Mouse (Mus musculus) heart, embryonic 15.5 days (tissue): ENCODE measurements around the gene Sphkap. TPM values are rescaled to one million over a fixed set of nuclear protein-coding genes. Genes with fewer than 3 reads are reported as not detected.

Experiments
- ATAC-seq: fragments of 200-750 bp; cut with Nextera tagmentation; replicated peaks from 2 replicates; pipeline ENCODE4 v1.8.0; 2017; ENCODE audit warnings: low read depth, moderate TSS enrichment; ENCODE audit not compliant: insufficient number of reproducible peaks, insufficient read depth, low FRiP score
- H3K27ac ChIP-seq: fragments of 300-500 bp; sonication (generic); 2 replicates; pipeline ENCODE4 v1.5.1; 2015; ENCODE audit warnings: mild to moderate bottlenecking, inconsistent platforms
- H3K27me3 ChIP-seq: fragments of 300-500 bp; sonication (generic); 2 replicates; pipeline ENCODE4 v1.6.1; 2015; ENCODE audit warnings: inconsistent platforms
- H3K36me3 ChIP-seq: fragments of 300-500 bp; sonication (generic); 2 replicates; pipeline ENCODE4 v1.6.1; 2015; ENCODE audit warnings: mild to moderate bottlenecking, inconsistent platforms
- H3K4me1 ChIP-seq: fragments of 300-500 bp; sonication (generic); replicated peaks from 2 replicates; pipeline ENCODE4 v1.6.1; 2015; ENCODE audit warnings: inconsistent platforms
- H3K4me2 ChIP-seq: fragments of 300-500 bp; sonication (generic); 2 replicates; pipeline ENCODE4 v1.6.1; 2015; ENCODE audit warnings: inconsistent platforms, mild to moderate bottlenecking, moderate library complexity
- H3K4me3 ChIP-seq: fragments of 300-500 bp; sonication (generic); 2 replicates; pipeline ENCODE4 v1.5.1; 2015; ENCODE audit warnings: mild to moderate bottlenecking, inconsistent platforms
- H3K9ac ChIP-seq: fragments of 300-500 bp; sonication (generic); 2 replicates; pipeline ENCODE4 v1.6.1; 2015; ENCODE audit warnings: mild to moderate bottlenecking, inconsistent platforms
- H3K9me3 ChIP-seq: fragments of 300-500 bp; sonication (generic); replicated peaks from 2 replicates; pipeline ENCODE4 v1.6.1; 2016; ENCODE audit warnings: inconsistent platforms
- WGBS: fragments of 180-500 bp; shearing (Covaris S2); methylation state at CpG from one replicate; pipeline ENCODE4 v1.1.7; 2015; ENCODE audit warnings: mixed read lengths; 5-methylcytosine and 5-hydroxymethylcytosine counted together
- polyA plus RNA-seq: library from polyadenylated mRNA; unstranded; fragments of >200 nt; fragmentation: Nextera tagmentation; extraction: Ambion mirVana; gene quantifications from 2 replicates; pipeline ENCODE4 v1.2.1, GENCODE M21; 2015

The Sphkap gene
- polyA plus RNA-seq: 8.5 and 8.9 TPM in 2 replicates

- Histone ChIP-seq H3K36me3 (no peaks in the 10 kb centered on the region), H3K4me2 (peak within 1 kb of the TSS; percentile 75), H3K4me3 (peak within 1 kb of the TSS; percentile 65), H3K27me3 (no peaks in the 10 kb centered on the region), H3K27ac (peak within 1 kb of the TSS; percentile 58), H3K4me1 (peaks cover 4% of the 10 kb centered on the region; the same call in 1 of the 2 replicates), H3K9ac (peak within 1 kb of the TSS; percentile 62), H3K9me3 (no peaks in the 10 kb centered on the region)
- peak; percentile 88 for ATAC-seq
- WGBS: 1% methylated on average over 16 of the region's 16 CpGs
These were observed at the start of gene Sphkap for GRCm38 (mm10) chr1:83408021-83408464. Gene Sphkap (minus strand): TSS chr1:83408200.

DNA sequence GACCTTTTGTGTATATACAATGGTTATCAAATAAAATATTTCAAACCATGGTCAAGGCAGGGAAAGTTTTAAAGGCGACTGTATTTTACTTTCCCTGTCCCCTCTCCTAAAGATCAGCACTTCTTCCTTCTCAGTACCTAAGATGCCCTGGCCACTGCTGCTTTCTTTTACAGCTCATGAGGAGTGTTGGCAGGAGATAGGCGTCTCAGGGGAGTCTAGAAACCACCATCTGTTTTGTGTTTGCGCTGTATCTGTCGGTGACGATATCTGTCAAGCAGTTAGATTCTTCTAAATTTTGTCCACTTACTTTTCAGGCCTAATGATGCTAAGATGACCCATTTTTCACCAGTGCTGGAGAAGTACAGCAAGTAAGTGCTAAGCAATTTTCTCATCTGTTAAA is 43.3 kb upstream of the Sphkap start:
- no peaks in the 10 kb centered on the region for H3K9me3 ChIP-seq
- H3K27me3 ChIP-seq: no peaks in the 10 kb centered on the region
- H3K36me3 ChIP-seq: no peaks in the 10 kb centered on the region
- H3K9ac ChIP-seq: no peak overlapping the region
- peaks cover 11% of the 10 kb centered on the region for H3K4me1 ChIP-seq
- no peak overlapping the region for H3K4me2 ChIP-seq
- H3K27ac ChIP-seq: no peak overlapping the region
- H3K4me3 ChIP-seq: no peak overlapping the region
- no peak for ATAC-seq
- 42% methylated on average over 5 of the region's 5 CpGs for WGBS

GRCm38 (mm10) chr1:83440422-83440821 is 32.4 kb upstream of the Sphkap start:
- no peaks in the 10 kb centered on the region for H3K27me3 ChIP-seq
- H3K4me3 ChIP-seq: no peak overlapping the region
- H3K36me3 ChIP-seq: no peaks in the 10 kb centered on the region
- WGBS: 66% methylated on average over 2 of the region's 2 CpGs
- H3K4me2 ChIP-seq: no peak overlapping the region
- ATAC-seq: peak; percentile 53; the same call in 1 of the 2 replicates
- peaks cover 3% of the 10 kb centered on the region; the same call in 1 of the 2 replicates for H3K4me1 ChIP-seq
- H3K27ac ChIP-seq: peak overlapping the region; percentile 9; the same call in 1 of the 2 replicates
- H3K9ac ChIP-seq: no peak overlapping the region
- no peaks in the 10 kb centered on the region for H3K9me3 ChIP-seq

- Histone ChIP-seq H3K27me3 (no peaks in the 10 kb centered on the region), H3K9ac (no peak overlapping the region), H3K4me1 (no peaks in the 10 kb centered on the region), H3K27ac (no peak overlapping the region), H3K36me3 (no peaks in the 10 kb centered on the region), H3K4me2 (no peak overlapping the region), H3K4me3 (no peak overlapping the region), H3K9me3 (no peaks in the 10 kb centered on the region)
- no peak for ATAC-seq
- WGBS: 87% methylated on average over 3 of the region's 3 CpGs
These were observed 25.9 kb upstream of the Sphkap start for GRCm38 (mm10) chr1:83433932-83434331.

- Histone ChIP-seq H3K27ac (no peak overlapping the region), H3K36me3 (no peaks in the 10 kb centered on the region), H3K4me3 (no peak overlapping the region), H3K4me2 (no peak overlapping the region), H3K4me1 (no peaks in the 10 kb centered on the region), H3K9ac (no peak overlapping the region), H3K9me3 (no peaks in the 10 kb centered on the region), H3K27me3 (no peaks in the 10 kb centered on the region)
- ATAC-seq: no peak
These were observed 21.9 kb upstream of the Sphkap start for GRCm38 (mm10) chr1:83429866-83430265.

DNA sequence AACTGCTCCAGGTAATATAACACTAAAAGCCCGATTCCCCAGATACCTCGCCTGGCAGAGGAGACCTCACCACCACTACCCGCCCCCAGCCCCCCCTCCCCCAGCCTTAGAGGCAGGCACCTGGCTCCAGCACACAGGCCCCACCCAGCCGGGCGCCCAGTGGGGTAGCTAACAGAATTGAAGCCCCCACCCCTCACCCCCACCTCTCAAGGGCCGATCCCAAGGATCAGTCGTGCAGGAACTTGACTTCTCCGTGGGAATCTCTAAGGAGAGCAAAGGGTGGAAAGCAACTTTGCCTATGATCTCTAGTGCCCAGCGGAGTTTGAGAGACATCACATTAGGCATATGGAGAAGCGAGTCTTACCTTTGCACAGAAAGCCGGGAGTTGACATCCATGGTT is 384 bp downstream of the Sphkap start:
- Histone ChIP-seq H3K4me1 (peaks cover 4% of the 10 kb centered on the region; the same call in 1 of the 2 replicates), H3K9ac (peak overlapping the region; percentile 62), H3K4me2 (peak overlapping the region; percentile 75), H3K36me3 (no peaks in the 10 kb centered on the region), H3K27me3 (no peaks in the 10 kb centered on the region), H3K4me3 (peak overlapping the region; percentile 65), H3K27ac (peak overlapping the region; percentile 58), H3K9me3 (no peaks in the 10 kb centered on the region)
- ATAC-seq: peak; percentile 33; the same call in 1 of the 2 replicates
- WGBS: 2% methylated on average over 11 of the region's 11 CpGs

GRCm38 (mm10) chr1:83406882-83407549 is 984 bp downstream of the Sphkap start:
- ATAC-seq: no peak
- Histone ChIP-seq H3K9me3 (no peaks in the 10 kb centered on the region), H3K4me2 (peak overlapping the region; percentile 75), H3K4me1 (peaks cover 4% of the 10 kb centered on the region; the same call in 1 of the 2 replicates), H3K4me3 (peak overlapping the region; percentile 65), H3K27ac (peak overlapping the region; percentile 4; the same call in 1 of the 2 replicates), H3K27me3 (no peaks in the 10 kb centered on the region), H3K36me3 (no peaks in the 10 kb centered on the region), H3K9ac (peak overlapping the region; percentile 62)
- WGBS: 8% methylated on average over 8 of the region's 8 CpGs

DNA sequence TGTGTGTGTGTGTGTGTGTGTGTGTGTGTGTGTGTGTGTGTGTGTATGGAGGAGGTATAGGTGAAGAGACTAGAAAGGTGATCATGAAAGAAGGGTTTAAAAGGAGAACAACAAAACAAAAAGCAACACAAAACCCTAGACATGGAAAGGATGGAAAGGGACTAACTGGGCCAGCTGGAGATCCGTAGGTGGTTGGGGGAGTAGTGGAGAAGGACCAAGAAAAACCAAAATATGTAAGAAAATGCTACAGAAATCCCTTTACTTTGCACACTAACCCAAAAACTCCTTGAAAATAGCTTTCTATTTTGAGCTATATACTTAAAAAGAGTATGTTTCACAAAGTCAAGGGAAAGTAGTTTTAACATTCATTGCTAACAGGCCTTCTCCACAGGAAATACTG is 6.9 kb downstream of the Sphkap start:
- ATAC-seq: no peak
- H3K9ac ChIP-seq: no peak overlapping the region
- H3K27me3 ChIP-seq: no peaks in the 10 kb centered on the region
- WGBS: 86% methylated on average over 1 of the region's 1 CpGs
- no peaks in the 10 kb centered on the region for H3K9me3 ChIP-seq
- no peaks in the 10 kb centered on the region for H3K4me1 ChIP-seq
- no peak overlapping the region for H3K4me3 ChIP-seq
- no peak overlapping the region for H3K27ac ChIP-seq
- no peak overlapping the region for H3K4me2 ChIP-seq
- H3K36me3 ChIP-seq: no peaks in the 10 kb centered on the region

DNA sequence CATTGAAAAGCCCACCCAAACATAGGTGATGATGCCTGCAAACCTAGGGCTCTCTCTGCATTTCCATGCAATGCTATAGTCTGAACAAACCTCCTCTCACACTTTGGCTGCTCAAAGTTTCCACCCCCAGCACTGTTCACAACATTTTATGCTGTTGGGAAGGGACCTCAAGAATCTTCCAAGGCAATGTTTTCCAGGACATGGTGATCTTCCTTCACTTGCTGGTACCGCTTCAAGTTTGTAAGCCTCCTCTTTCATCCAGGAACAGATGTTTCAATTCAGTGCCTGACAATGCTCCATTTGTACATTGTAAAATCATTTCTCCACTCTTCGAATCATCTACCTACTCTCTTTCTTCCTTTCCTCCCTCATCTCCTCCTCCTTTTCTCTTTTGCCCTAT is 11.7 kb downstream of the Sphkap start:
- Histone ChIP-seq H3K4me2 (no peak overlapping the region), H3K4me3 (no peak overlapping the region)
- 81% methylated on average over 2 of the region's 2 CpGs for WGBS

DNA sequence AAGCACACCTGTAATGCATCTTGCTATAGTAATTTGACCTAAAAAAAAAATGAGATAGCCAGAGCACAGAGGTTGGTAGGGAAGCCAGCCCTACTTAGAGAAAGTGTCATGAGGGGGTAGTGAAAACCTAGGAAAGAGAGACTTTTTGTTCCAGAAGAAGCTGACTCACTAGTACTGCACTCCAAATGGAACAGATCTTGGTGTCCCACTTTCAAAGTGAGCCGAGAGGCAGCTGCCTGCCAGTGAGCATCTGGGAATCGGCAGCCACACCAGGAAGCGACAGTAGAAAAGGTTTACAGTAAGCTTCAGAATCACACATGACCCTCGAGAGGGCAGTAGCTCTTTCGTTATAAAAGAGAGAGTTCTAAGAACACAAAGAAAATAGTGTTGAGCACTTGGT is 12.4 kb downstream of the Sphkap start:
- H3K36me3 ChIP-seq: no peaks in the 10 kb centered on the region
- no peak overlapping the region for H3K27ac ChIP-seq
- no peaks in the 10 kb centered on the region for H3K27me3 ChIP-seq
- H3K9ac ChIP-seq: no peak overlapping the region
- no peaks in the 10 kb centered on the region for H3K9me3 ChIP-seq
- H3K4me1 ChIP-seq: no peaks in the 10 kb centered on the region; the same call in 1 of the 2 replicates
- ATAC-seq: no peak
- WGBS: 52% methylated on average over 5 of the region's 5 CpGs
- H3K4me2 ChIP-seq: no peak overlapping the region
- no peak overlapping the region for H3K4me3 ChIP-seq

More for the DNA sequence above, 11.7 kb downstream of the Sphkap start:
- Histone ChIP-seq H3K36me3 (no peaks in the 10 kb centered on the region), H3K4me1 (no peaks in the 10 kb centered on the region; the same call in 1 of the 2 replicates), H3K27ac (no peak overlapping the region), H3K27me3 (no peaks in the 10 kb centered on the region), H3K9me3 (no peaks in the 10 kb centered on the region), H3K9ac (no peak overlapping the region)
- no peak for ATAC-seq

GRCm38 (mm10) chr1:83389419-83389818 is 18.6 kb downstream of the Sphkap start:
- H3K4me1 ChIP-seq: no peaks in the 10 kb centered on the region; the same call in 1 of the 2 replicates
- H3K27ac ChIP-seq: no peak overlapping the region
- 85% methylated on average over 4 of the region's 4 CpGs for whole genome bisulfite sequencing
- ATAC-seq: no peak
- no peak overlapping the region for H3K4me3 ChIP-seq
- H3K27me3 ChIP-seq: no peaks in the 10 kb centered on the region
- H3K36me3 ChIP-seq: no peaks in the 10 kb centered on the region
- H3K4me2 ChIP-seq: no peak overlapping the region
- no peaks in the 10 kb centered on the region for H3K9me3 ChIP-seq
- no peak overlapping the region for H3K9ac ChIP-seq

- ATAC-seq: no peak
- no peak overlapping the region for H3K27ac ChIP-seq
- no peaks in the 10 kb centered on the region for H3K27me3 ChIP-seq
- WGBS: 60% methylated on average over 1 of the region's 1 CpGs
- H3K4me2 ChIP-seq: no peak overlapping the region
- no peak overlapping the region for H3K4me3 ChIP-seq
- 0 out of 2 replicates have a peak, but pooled peaks cover 4% of the 10 kb centered on the region for H3K4me1 ChIP-seq
- H3K9me3 ChIP-seq: no peaks in the 10 kb centered on the region
- H3K36me3 ChIP-seq: no peaks in the 10 kb centered on the region
- H3K9ac ChIP-seq: no peak overlapping the region
These were observed 30.6 kb downstream of the Sphkap start for GRCm38 (mm10) chr1:83377404-83377803.
